Mouse (Mus musculus): ENCODE results near the gene Man1c1. TPM values are rescaled to one million over a fixed set of nuclear protein-coding genes. Genes with fewer than 3 reads are reported as not detected.

The Man1c1 gene
- total and polyA plus RNA-seq, 3 experiments = 0.05 TPM; not detected in 2

DNA sequence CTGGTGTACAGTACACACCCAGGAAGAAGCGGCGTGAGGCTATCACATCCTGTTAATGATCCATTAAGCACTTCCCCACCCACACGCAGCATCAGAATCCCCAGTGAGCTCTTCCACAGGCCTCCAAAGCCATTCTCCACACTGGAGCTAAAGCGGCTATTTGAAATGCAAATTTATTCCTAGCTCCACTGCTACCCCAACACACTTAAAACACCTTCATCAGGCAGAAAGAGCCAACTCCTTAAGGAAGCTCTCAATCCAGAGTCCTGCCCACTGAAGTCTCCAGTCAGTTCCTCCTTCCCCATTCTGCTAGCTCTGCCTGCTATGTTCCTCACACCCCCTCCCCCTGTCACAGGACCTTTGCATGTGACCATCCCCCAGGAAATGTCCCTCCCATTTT lies 51.4 kb downstream of the Man1c1 start:
- Histone ChIP-seq H3K4me1 (ENCODE audit: insufficient read depth, low read depth, low read length) (no peaks in the 10 kb centered on the region), H3K4me3 (ENCODE audit: low read depth, low read length) (no peak overlapping the region), H3K9me3 (replicated peaks) (no peaks in the 10 kb centered on the region), H3K36me3 (replicated peaks) (no peaks in the 10 kb centered on the region), H3K27me3 (ENCODE audit: insufficient read depth, low read length) (peaks cover 57% of the 10 kb centered on the region)
- ATAC-seq (ENCODE audit: extremely low read depth, insufficient number of reproducible peaks, low FRiP score, poor library complexity, severe bottlenecking) = no peak
- TF ChIP-seq GATA2 (IDR thresholded peaks at IDR 0.05; ENCODE audit: borderline replicate concordance, low read depth, low read length) (no peak), GATA1 (IDR thresholded peaks at IDR 0.05; ENCODE audit: borderline replicate concordance, low read length) (no peak), TAL1 (conservative IDR thresholded peaks at IDR 0.05; ENCODE audit: low read depth, low read length) (no peak), POLR2AphosphoS5 (IDR thresholded peaks at IDR 0.05; ENCODE audit: insufficient replicate concordance, low read depth, low read length) (no peak), CTCF (IDR thresholded peaks at IDR 0.05; ENCODE audit: low read depth, low read length) (no peak)
- DNase-seq (ENCODE audit: low spot score) = no peak

DNA sequence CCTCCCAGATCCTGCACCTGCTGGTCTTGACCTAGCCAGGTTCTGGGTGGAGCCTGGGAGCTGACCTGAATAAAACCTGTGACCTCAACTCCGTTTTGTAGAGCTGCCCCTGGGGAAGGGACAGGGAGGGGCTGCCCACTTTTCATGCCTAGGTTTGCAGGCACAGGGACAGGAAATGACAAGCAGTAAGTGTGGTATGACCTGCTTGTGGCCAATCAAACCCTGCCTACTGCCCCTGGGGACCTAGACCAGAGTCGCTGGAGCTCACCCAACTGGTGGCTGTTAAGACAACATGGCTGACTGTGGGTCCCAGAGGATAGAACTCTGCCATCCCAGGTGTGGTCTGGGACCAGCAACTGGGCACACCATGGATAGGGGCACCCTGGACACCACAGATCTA lies 51.9 kb downstream of the Man1c1 start:
- Histone ChIP-seq H3K4me1 (ENCODE audit: insufficient read depth, low read depth, low read length) (no peaks in the 10 kb centered on the region), H3K36me3 (replicated peaks) (no peaks in the 10 kb centered on the region), H3K9me3 (replicated peaks) (no peaks in the 10 kb centered on the region), H3K27me3 (ENCODE audit: insufficient read depth, low read length) (peaks cover 61% of the 10 kb centered on the region), H3K4me3 (ENCODE audit: low read depth, low read length) (no peak overlapping the region)
- TF ChIP-seq POLR2AphosphoS5 (IDR thresholded peaks at IDR 0.05; ENCODE audit: insufficient replicate concordance, low read depth, low read length) = no peak
- no peak for TF ChIP-seq GATA2 (IDR thresholded peaks at IDR 0.05; ENCODE audit: borderline replicate concordance, low read depth, low read length)
- no peak for TF ChIP-seq GATA1 (IDR thresholded peaks at IDR 0.05; ENCODE audit: borderline replicate concordance, low read length)
- TF ChIP-seq TAL1 (conservative IDR thresholded peaks at IDR 0.05; ENCODE audit: low read depth, low read length) = no peak
- no peak for TF ChIP-seq CTCF (IDR thresholded peaks at IDR 0.05; ENCODE audit: low read depth, low read length)
- ATAC-seq (ENCODE audit: extremely low read depth, insufficient number of reproducible peaks, low FRiP score, poor library complexity, severe bottlenecking) (no peak), DNase-seq (ENCODE audit: low spot score) (no peak)

DNA sequence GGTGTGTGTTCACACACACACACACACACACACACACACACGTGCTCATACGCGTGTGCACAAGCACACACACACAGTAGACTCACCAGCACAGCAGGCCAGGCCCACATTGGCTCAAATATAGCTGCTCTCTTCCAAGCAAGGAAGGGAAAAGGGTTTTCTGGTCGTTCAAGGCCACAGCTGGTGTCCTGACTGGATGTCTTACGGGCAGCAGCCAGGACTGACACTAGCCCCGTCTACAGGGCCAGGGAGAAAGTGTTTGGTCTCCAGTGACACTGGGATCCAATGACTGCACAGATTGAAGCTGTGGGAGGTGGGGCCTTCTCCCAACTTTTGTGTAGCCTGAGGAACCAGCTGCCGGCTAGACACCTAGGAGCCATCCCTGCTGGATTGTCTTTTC lies 52.7 kb downstream of the Man1c1 start:
- TF ChIP-seq GATA1 (IDR thresholded peaks at IDR 0.05; ENCODE audit: borderline replicate concordance, low read length) = no peak
- no peak for TF ChIP-seq POLR2AphosphoS5 (IDR thresholded peaks at IDR 0.05; ENCODE audit: insufficient replicate concordance, low read depth, low read length)
- TF ChIP-seq GATA2 (IDR thresholded peaks at IDR 0.05; ENCODE audit: borderline replicate concordance, low read depth, low read length) = no peak
- no peak for TF ChIP-seq CTCF (IDR thresholded peaks at IDR 0.05; ENCODE audit: low read depth, low read length)
- TF ChIP-seq TAL1 (conservative IDR thresholded peaks at IDR 0.05; ENCODE audit: low read depth, low read length) = no peak
- H3K27me3 ChIP-seq (ENCODE audit: insufficient read depth, low read length) = peaks cover 58% of the 10 kb centered on the region
- ATAC-seq (ENCODE audit: extremely low read depth, insufficient number of reproducible peaks, low FRiP score, poor library complexity, severe bottlenecking) = no peak
- H3K4me1 ChIP-seq (ENCODE audit: insufficient read depth, low read depth, low read length) = no peaks in the 10 kb centered on the region
- H3K36me3 ChIP-seq (replicated peaks) = no peaks in the 10 kb centered on the region
- H3K9me3 ChIP-seq (replicated peaks) = no peaks in the 10 kb centered on the region
- no peak overlapping the region for H3K4me3 ChIP-seq (ENCODE audit: low read depth, low read length)
- no peak for DNase-seq (ENCODE audit: low spot score)

DNA sequence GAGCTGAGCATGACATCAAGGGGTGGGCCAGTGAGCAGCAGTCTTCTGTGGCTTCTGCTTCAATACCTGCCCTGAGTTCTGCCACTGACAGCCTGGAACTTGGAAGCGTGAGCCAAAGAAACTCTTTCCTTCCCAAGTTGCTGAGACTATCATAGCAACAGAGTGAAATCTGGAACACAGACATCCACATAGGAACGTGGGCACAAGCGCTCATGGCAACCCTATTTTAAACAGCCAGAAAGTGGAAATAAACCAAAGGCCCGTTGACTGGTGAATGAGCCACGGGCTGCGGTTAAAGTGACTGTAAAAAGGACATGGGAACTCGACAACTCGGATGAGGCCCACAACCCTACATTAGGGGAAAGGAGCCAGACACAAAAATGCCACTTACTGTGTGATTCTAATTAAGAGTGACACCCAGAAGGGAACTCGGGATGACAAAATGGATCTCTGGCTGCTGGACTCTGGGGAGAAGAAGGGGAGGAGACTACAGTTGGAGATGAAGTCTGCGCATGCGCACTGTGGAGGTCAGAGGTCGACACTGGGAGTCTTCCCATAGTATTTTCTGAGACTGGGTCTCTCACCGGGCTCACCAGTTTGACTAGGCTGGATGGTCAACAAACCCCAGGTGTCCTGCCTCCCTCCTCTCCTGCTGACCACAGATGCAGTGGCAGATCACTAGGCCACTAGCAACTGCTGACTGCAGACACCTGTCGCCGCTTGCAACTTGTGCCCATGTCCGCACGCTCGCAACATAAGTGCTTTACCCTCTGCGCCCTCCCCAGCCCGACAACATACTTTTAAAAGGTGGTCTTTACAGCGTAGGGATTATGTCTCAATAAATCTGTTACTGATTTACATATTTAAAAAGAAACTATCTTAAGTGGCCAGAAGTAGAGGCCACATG lies 58.8 kb downstream of the Man1c1 start:
- ATAC-seq (ENCODE audit: extremely low read depth, insufficient number of reproducible peaks, low FRiP score, poor library complexity, severe bottlenecking) (no peak), DNase-seq (ENCODE audit: low spot score) (no peak)
- Histone ChIP-seq H3K4me3 (ENCODE audit: low read depth, low read length) (no peak overlapping the region), H3K27me3 (ENCODE audit: insufficient read depth, low read length) (peaks cover 63% of the 10 kb centered on the region), H3K4me1 (ENCODE audit: insufficient read depth, low read depth, low read length) (peaks cover 2% of the 10 kb centered on the region; the same call in 1 of the 2 replicates), H3K36me3 (replicated peaks) (no peaks in the 10 kb centered on the region), H3K9me3 (replicated peaks) (no peaks in the 10 kb centered on the region)
- no peak for TF ChIP-seq POLR2AphosphoS5 (IDR thresholded peaks at IDR 0.05; ENCODE audit: insufficient replicate concordance, low read depth, low read length)
- no peak for TF ChIP-seq TAL1 (conservative IDR thresholded peaks at IDR 0.05; ENCODE audit: low read depth, low read length)
- TF ChIP-seq CTCF (IDR thresholded peaks at IDR 0.05; ENCODE audit: low read depth, low read length) = no peak
- no peak for TF ChIP-seq GATA1 (IDR thresholded peaks at IDR 0.05; ENCODE audit: borderline replicate concordance, low read length)
- no peak for TF ChIP-seq GATA2 (IDR thresholded peaks at IDR 0.05; ENCODE audit: borderline replicate concordance, low read depth, low read length)

DNA sequence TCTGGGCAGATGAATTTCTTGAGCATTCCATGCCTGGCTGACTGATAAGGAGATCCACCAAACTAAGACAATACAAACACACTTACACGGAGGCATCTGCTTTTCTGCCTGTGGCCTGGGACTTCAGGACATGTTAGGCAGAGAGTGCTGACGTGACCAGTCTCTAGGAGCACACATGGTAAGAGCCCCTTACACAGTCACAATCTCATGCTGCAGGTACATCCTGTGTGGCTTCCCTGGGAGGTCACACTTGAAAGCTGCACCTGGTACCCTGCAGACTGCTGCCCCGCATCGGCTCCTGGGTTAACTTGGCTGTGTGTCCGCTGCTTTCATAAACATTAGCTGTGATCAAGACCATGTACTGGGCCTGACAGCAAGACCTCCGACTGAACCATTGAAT lies 59.7 kb downstream of the Man1c1 start:
- ATAC-seq (ENCODE audit: extremely low read depth, insufficient number of reproducible peaks, low FRiP score, poor library complexity, severe bottlenecking) (no peak), DNase-seq (ENCODE audit: low spot score) (no peak)
- no peak for TF ChIP-seq TAL1 (conservative IDR thresholded peaks at IDR 0.05; ENCODE audit: low read depth, low read length)
- no peak for TF ChIP-seq GATA2 (IDR thresholded peaks at IDR 0.05; ENCODE audit: borderline replicate concordance, low read depth, low read length)
- no peak for TF ChIP-seq CTCF (IDR thresholded peaks at IDR 0.05; ENCODE audit: low read depth, low read length)
- no peak for TF ChIP-seq GATA1 (IDR thresholded peaks at IDR 0.05; ENCODE audit: borderline replicate concordance, low read length)
- no peak for TF ChIP-seq POLR2AphosphoS5 (IDR thresholded peaks at IDR 0.05; ENCODE audit: insufficient replicate concordance, low read depth, low read length)
- H3K4me3 ChIP-seq (ENCODE audit: low read depth, low read length) = no peak overlapping the region
- H3K4me1 ChIP-seq (ENCODE audit: insufficient read depth, low read depth, low read length) = peaks cover 2% of the 10 kb centered on the region; the same call in 1 of the 2 replicates
- H3K36me3 ChIP-seq (replicated peaks) = no peaks in the 10 kb centered on the region
- H3K9me3 ChIP-seq (replicated peaks) = no peaks in the 10 kb centered on the region
- H3K27me3 ChIP-seq (ENCODE audit: insufficient read depth, low read length) = peaks cover 61% of the 10 kb centered on the region

DNA sequence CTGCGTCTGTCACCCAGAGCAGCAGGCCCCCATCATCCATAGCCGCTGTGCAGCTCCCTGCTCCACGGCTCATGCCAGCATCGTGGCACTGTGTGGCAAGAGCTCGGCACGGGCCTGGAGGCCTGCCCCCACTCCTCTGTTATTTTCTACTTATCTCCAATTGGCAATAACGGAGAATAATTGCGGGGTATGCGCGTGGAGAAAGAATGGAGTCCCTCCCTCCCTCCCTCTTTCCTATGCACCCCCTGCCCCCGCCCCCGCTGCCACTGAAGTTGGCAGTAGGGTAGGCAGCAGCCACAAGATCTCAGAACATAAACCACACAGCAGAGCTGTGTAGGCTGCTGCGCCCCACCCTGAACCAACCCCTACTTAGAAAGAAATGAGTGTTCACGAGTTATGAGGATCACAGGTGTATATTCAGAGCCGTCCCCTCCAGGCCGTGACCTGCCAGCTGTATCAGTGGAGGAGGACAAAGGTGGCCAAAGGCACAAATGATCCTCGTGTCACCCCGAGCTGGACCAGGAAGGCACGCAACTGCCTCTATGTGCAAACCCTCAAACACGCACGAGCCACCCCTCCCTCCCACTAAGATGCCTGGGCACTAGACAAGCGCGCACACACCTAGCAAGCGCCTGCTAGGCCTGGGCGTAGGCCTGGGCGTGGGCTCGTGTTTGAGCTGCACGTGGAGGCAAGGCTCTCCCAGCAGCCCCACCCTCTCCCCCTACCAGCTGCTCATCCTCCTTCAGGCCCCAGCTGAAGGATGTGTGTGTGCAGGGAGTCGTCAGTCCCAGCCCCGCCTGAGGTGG lies 62.2 kb downstream of the Man1c1 start:
- ATAC-seq (ENCODE audit: extremely low read depth, insufficient number of reproducible peaks, low FRiP score, poor library complexity, severe bottlenecking) = no peak
- Histone ChIP-seq H3K9me3 (replicated peaks) (no peaks in the 10 kb centered on the region), H3K36me3 (replicated peaks) (no peaks in the 10 kb centered on the region), H3K27me3 (ENCODE audit: insufficient read depth, low read length) (peaks cover 54% of the 10 kb centered on the region), H3K4me3 (ENCODE audit: low read depth, low read length) (no peak overlapping the region), H3K4me1 (ENCODE audit: insufficient read depth, low read depth, low read length) (peaks cover 2% of the 10 kb centered on the region; the same call in 1 of the 2 replicates)
- no peak for DNase-seq (ENCODE audit: low spot score)
- TF ChIP-seq GATA2 (IDR thresholded peaks at IDR 0.05; ENCODE audit: borderline replicate concordance, low read depth, low read length) (no peak), GATA1 (IDR thresholded peaks at IDR 0.05; ENCODE audit: borderline replicate concordance, low read length) (no peak), TAL1 (conservative IDR thresholded peaks at IDR 0.05; ENCODE audit: low read depth, low read length) (no peak), POLR2AphosphoS5 (IDR thresholded peaks at IDR 0.05; ENCODE audit: insufficient replicate concordance, low read depth, low read length) (no peak), CTCF (IDR thresholded peaks at IDR 0.05; ENCODE audit: low read depth, low read length) (no peak)

All from G1E (cell line).